Mouse (Mus musculus) cerebellum, adult 2 months (tissue): ENCODE measurements around the gene Vmn1r94. TPM values are rescaled to one million over a fixed set of nuclear protein-coding genes. Genes with fewer than 3 reads are reported as not detected.
"Not testable (repeated sequence)": the region's sequence is repeated elsewhere in the genome, so short reads cannot be mapped to it uniquely, and the experiment has no call there.

Experiments used
- DNase-seq, 2 experiments: peaks; one replicate each; pipeline ENCODE4 v3.0.0; 2021
- H3K27ac ChIP-seq: fragments of 200-500 bp; 2 replicates; pipeline ENCODE4 v1.5.1; 2012; ENCODE audit warnings: low read length, control low read depth, inconsistent platforms; ENCODE audit not compliant: insufficient read depth
- H3K27me3 ChIP-seq: fragments of 200-500 bp; 2 replicates; pipeline ENCODE4 v1.6.1; 2012; ENCODE audit warnings: inconsistent platforms, mild to moderate bottlenecking, low read length, moderate library complexity; ENCODE audit not compliant: control insufficient read depth, insufficient read depth
- H3K4me1 ChIP-seq: fragments of 200-500 bp; 2 replicates; pipeline ENCODE4 v1.6.1; 2011; ENCODE audit warnings: low read length; ENCODE audit not compliant: control insufficient read depth, insufficient read depth
- H3K4me3 ChIP-seq: fragments of 200-500 bp; replicated peaks from 2 replicates; pipeline ENCODE3; 2011; ENCODE audit warnings: mild to moderate bottlenecking, low read depth, low read length, control low read depth; ENCODE audit not compliant: insufficient read depth
- WGBS: fragments of 180-500 bp; shearing (Covaris S2); methylation state at CpG from one replicate; pipeline ENCODE4 v1.1.7; 2018; 5-methylcytosine and 5-hydroxymethylcytosine counted together
- polyA plus RNA-seq: library from polyadenylated mRNA; depleted of rRNA; stranded (reverse); fragments of >200 nt; gene quantifications from 2 replicates; pipeline ENCODE4 v1.2.3, GENCODE M21; 2012; rRNA removed

Gene Vmn1r94
- polyA plus RNA-seq = not detected in 2 replicates

DNA sequence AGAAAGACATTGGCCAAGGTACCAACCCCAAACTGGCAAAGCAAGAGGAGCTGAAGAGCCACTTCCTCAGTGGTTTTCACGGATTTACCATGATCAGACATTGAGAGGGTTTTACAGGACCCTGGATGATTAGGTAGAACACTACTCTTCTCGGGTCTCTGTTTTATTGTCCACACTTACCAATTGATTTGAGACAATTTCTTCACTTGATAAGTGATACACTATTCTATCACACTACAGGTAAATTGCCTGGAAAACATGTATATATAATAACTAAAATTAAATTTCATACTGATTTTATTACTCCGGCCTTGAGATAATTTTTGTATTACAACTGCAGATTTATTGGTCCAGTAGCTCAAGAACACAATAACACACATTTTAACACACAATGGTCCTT is at the start of gene Vmn1r94:
Gene Vmn1r94 (minus strand): TSS at position 101 of the 400 bp plus-strand sequence.
- not testable (repeated sequence) for H3K4me3 ChIP-seq, H3K27me3 ChIP-seq, H3K27ac ChIP-seq, DNase-seq, H3K4me1 ChIP-seq
- WGBS = no CpG with 5 or more reads among the region's 3 CpGs

DNA sequence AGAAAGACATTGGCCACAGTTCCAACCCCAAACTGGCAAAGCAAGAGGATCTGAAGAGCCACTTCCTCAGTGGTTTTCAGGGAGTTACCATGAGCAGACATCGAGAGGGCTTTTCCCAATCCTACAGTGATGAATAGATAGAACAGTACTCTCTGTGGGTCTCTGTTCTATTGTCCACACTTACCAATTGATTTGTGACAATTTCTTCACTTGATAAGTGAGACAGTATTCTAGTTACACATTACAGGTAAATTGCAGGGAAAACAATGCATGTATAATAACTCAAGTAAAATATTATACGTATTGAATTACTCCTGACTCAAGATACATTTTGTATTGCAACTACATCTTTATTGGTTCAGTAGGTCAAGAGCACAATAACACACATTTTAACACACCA is 37.3 kb upstream of the Vmn1r94 start, which contains the start of gene Gm6164:
Gene Gm6164 (minus strand): TSS at position 101 of the 400 bp plus-strand sequence.
- H3K4me3 ChIP-seq, H3K27ac ChIP-seq, H3K4me1 ChIP-seq, DNase-seq, H3K27me3 ChIP-seq: not testable (repeated sequence)
- no CpG with 5 or more reads among the region's 2 CpGs for WGBS

DNA sequence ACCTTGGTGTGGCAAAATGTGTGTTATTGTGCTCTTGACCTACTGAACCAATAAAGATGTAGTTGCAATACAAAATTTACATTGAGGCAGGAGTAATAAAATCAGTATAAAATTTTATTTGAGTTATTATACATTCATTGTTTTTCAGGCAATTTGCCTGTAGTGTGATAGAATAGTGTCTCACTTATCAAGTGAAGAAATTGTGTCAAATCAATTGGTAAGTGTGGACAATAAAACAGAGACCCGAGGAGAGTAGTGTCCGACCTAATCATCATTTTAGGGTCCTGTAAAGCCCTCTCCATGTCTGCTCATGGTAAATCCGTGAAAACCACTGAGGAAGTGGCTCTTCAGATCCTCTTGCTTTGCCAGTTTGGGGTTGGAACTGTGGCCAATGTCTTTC is 25.2 kb upstream of the Vmn1r94 start, which contains the start of gene Vmn1r95:
Gene Vmn1r95 (plus strand): TSS at position 301 of the 400 bp plus-strand sequence.
- no CpG with 5 or more reads among the region's 3 CpGs for WGBS
- DNase-seq, H3K4me1 ChIP-seq, H3K4me3 ChIP-seq, H3K27me3 ChIP-seq, H3K27ac ChIP-seq: not testable (repeated sequence)

DNA sequence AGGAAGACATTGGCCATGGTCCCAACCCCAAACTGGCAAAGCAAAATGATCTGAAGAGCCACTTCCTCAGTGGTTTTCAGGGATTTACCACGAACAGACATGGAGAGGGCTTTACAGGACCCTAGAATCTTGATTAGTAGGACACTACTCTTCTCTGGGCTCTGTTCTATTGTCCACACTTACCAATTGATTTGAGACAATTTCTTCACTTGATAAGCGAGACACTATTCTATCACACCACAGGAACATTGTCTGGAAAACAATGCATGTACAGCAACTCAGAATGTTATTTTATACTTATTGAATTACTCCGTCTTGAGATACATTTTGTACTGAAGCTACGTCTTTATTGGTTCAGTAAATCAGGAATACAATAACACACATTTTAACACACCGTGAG is 29.2 kb downstream of the Vmn1r94 start, which contains the start of gene Vmn1r93:
Gene Vmn1r93 (minus strand): TSS at position 101 of the 400 bp plus-strand sequence.
- DNase-seq, H3K27ac ChIP-seq, H3K4me1 ChIP-seq, H3K27me3 ChIP-seq, H3K4me3 ChIP-seq: not testable (repeated sequence)
- no CpG with 5 or more reads among the region's 5 CpGs for WGBS

DNA sequence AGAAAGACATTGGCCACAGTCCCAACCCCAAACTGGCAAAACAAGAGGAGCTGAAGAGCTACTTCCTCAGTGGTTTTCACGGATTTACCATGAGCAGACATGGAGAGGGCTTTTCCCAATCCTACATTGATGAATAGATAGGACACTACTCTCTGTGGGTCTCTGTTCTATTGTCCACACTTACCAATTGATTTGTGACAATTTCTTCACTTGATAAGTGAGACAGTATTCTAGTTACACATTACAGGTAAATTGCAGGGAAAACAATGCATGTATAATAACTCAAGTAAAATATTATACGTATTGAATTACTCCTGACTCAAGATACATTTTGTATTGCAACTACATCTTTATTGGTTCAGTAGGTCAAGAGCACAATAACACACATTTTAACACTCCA is 45.7 kb downstream of the Vmn1r94 start, which contains the start of gene Gm16442:
Gene Gm16442 (minus strand): TSS at position 101 of the 400 bp plus-strand sequence.
- H3K4me3 ChIP-seq, H3K27ac ChIP-seq, DNase-seq, H3K4me1 ChIP-seq, H3K27me3 ChIP-seq: not testable (repeated sequence)
- WGBS = no CpG with 5 or more reads among the region's 2 CpGs

Other genes with a start within 250 kb of the Vmn1r94 start
- gene Pvr, start 247.2 kb downstream of the Vmn1r94 start, polyA plus RNA-seq = 7.4 and 7.5 TPM in 2 replicates
- gene Igsf23, start 217.6 kb downstream of the Vmn1r94 start, polyA plus RNA-seq = not detected in 2 replicates
- not detected in 2 replicates for gene Ceacam20, start 203.0 kb downstream of the Vmn1r94 start, polyA plus RNA-seq
- not detected in 2 replicates for gene Nlrp9b, start 176.9 kb downstream of the Vmn1r94 start, polyA plus RNA-seq
- gene Vmn1r91, start 68.7 kb downstream of the Vmn1r94 start, polyA plus RNA-seq = not detected in 2 replicates
- gene Gm16442, start 45.8 kb downstream of the Vmn1r94 start, polyA plus RNA-seq = not detected in 2 replicates
- gene Vmn1r93, start 29.3 kb downstream of the Vmn1r94 start, polyA plus RNA-seq = not detected in 2 replicates
- not detected in 2 replicates for gene Vmn1r95, start 25.3 kb upstream of the Vmn1r94 start, polyA plus RNA-seq
- not detected in 2 replicates for gene Gm6164, start 37.2 kb upstream of the Vmn1r94 start, polyA plus RNA-seq
- gene Gm4498, start 65.5 kb upstream of the Vmn1r94 start, polyA plus RNA-seq = not detected in 2 replicates
- not detected in 2 replicates for gene Gm5890, start 94.5 kb upstream of the Vmn1r94 start, polyA plus RNA-seq
- gene Gm4133, start 165.7 kb upstream of the Vmn1r94 start, polyA plus RNA-seq = not detected in 2 replicates
- gene Gm5728, start 207.0 kb upstream of the Vmn1r94 start, polyA plus RNA-seq = not detected in 2 replicates
- not detected in 2 replicates for gene Vmn1r100, start 249.6 kb upstream of the Vmn1r94 start, polyA plus RNA-seq